Mouse (Mus musculus) ovary, postnatal 10 days (tissue): ENCODE data around the gene Ptov1.
"Not testable (repeated sequence)": the region's sequence is repeated elsewhere in the genome, so short reads cannot be mapped to it uniquely, and the experiment has no call there.

Source experiments
- DNase-seq: peaks from one replicate; pipeline ENCODE4 v3.0.0; 2022; ENCODE audit warnings: low spot score

Gene Ptov1

DNA sequence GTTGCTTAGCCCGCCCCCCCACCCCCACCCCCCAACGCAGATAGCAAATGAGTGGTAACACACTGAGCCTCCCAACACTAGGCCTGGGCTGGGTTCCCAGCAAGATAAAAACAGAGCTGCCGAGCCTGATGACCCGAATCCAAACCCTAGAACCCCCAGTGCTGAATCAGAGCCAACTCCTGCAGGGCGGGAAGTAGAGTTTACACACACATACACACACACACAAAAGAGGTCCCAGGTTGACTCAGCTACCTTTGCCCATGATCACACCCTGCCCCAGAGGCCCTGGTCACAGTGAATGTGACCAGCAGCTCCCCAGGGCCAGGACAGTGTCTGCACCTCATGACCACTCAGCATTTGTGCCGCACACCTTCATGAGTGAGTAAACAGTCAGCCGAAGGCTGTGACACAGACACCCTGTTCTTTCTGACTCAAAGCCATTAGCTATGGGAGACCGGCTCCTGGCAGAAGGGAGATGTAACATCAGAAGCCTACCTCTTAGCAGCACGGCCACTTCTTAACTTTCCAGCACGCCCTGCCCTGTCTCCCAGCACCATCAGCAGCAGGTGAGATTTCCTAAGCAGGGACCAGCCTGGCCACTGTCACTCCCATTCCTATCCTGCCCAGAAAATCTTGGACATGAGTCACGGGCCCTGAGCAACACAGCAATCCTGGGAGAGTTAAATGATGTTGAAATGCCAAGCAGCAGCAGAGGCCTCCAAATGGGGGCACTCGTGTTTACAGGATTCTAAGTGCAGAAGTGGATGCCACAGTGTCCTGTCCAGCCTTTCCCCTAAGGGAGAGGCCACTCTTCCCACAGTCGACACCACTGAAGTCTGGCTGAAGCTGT is 18.9 kb upstream of the Ptov1 start:
- DNase-seq: no peak

DNA sequence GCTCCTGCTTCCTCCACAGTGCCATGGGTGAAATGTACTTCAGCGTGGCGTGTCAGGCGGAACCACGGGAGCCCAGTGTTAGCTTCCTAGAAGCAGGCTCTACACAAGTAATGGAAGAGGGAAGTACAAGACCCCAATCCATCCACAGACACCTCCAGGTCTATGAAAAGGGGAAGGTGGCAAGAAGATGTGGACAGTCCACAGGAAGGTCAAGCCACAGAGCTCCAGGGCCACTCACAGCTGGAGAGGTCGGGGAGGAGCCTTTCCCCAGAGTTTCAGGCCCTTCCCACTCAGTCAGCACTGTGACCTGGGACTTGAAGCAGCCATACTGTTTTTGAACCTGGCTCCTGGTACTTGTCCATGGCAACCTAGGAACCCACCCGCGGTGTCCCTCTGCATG is 17.4 kb upstream of the Ptov1 start:
- DNase-seq: no peak

- no peak for DNase-seq
Observed at GRCm38 (mm10) chr7:44884637-44885036, 15.0 kb upstream of the Ptov1 start.

DNA sequence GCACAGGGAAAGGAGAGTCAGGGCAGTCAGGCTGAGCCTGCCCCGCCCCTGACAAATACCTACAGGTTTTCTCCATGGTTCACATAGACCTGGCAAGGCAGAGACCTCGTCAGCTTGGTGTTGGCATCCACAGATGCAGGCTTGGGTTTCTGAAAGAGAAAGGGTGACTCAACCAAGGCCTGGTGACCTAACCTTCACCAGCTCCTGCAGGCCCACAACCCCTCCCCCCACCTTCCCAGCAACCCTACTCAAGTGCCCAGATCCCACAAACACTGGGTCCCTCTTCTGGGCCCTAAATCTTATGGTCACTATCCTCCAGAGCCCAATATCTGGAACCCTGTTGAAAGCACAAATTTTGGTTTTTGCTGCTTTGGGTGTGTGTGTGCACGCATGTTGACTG is 13.4 kb upstream of the Ptov1 start:
- no peak for DNase-seq

GRCm38 (mm10) chr7:44877833-44878232 is 8.2 kb upstream of the Ptov1 start:
- DNase-seq: no peak

DNA sequence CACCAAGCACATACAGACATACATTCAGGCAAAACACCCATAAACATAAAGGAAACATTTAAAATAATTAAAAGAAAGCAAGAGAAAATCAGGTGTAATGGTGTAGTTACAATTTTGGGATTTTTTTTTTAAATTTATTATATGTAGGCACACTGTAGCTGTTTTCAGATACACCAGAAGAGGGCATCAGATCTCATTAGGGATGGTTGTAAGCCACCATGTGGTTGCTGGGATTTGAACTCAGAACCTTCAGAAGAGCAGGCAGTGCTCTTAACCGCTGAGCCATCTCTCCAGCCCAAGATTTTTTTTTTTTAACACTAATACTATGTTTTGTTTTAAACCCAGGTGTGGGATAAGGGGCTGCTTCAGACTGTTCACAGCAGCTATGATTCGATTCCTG is 2.2 kb upstream of the Ptov1 start:
- DNase-seq: not testable (repeated sequence)

- no peak for DNase-seq
Observed at GRCm38 (mm10) chr7:44871181-44871580, 1.6 kb upstream of the Ptov1 start.

GRCm38 (mm10) chr7:44870614-44871013 is 1.0 kb upstream of the Ptov1 start:
- DNase-seq: no peak

DNA sequence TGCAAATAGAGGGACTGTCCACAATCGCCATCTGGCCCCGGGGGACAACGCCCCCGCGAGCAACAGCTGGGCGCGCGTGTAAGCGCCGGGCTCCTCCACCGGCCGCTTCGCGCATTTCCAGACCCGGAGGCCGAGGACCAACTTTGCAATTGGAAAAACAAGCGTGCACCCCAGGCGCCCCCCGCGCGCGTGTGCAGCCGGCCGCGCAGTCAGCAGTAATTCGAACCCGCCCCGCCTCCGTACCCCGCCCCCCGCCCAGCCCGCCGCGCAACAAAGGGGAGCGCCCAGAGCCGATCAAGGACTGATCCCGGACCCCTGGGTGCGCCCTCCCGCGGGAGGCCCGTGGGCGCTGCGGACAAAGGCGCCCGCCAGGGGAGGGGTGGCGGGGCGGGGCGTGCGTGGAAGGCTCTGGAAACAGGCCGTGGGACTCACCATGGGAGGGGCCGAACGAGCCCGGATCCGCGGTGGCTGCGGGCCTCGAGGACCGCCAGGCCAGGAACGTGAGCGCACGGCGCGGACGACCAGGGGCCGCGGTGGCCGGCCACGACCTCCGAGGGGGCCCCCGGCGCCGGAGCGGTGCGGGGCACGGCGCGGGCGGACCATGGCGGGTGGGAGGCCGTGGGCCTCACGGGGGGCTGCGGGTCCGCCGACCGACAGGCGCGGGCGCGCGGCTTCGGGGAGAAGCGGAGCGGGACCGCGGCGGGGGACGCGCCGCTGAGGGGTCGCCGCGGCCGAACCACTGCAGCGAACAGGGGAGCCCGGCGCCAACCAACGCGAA is 480 bp downstream of the Ptov1 start:
- no peak for DNase-seq

- DNase-seq: no peak
Observed at GRCm38 (mm10) chr7:44868465-44868864, 1.1 kb downstream of the Ptov1 start.

GRCm38 (mm10) chr7:44867802-44868201 is 1.8 kb downstream of the Ptov1 start:
- DNase-seq: no peak

- DNase-seq: no peak
Observed at GRCm38 (mm10) chr7:44867010-44867702, 2.4 kb downstream of the Ptov1 start.

- no peak for DNase-seq
Observed at GRCm38 (mm10) chr7:44866276-44867009, 3.1 kb downstream of the Ptov1 start.

- DNase-seq: no peak
Observed at GRCm38 (mm10) chr7:44864595-44865542, 4.7 kb downstream of the Ptov1 start.

- DNase-seq: no peak
Observed at GRCm38 (mm10) chr7:44863982-44864494, 5.5 kb downstream of the Ptov1 start.

- DNase-seq: no peak
Observed at GRCm38 (mm10) chr7:44863210-44863609, 6.4 kb downstream of the Ptov1 start.

DNA sequence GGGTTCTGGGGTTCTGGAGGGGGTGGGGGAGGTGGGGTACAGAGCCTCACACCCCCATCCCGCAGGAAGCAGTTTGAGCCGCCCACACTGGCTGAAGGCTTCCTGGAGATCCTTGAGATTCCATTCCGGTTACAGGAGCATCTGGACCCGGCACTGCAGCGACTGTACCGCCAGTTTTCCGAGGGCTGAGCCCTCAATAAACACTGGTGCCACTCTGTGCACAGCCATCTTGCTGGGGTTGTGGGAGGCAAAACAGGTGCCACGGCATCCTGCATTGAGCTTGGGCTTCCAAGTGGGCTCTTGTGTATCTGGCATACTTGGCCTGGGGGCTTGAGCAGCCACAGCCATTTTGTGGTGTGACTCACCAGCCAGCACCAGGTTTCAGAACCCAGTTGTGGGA is 7.2 kb downstream of the Ptov1 start:
- DNase-seq: no peak

DNA sequence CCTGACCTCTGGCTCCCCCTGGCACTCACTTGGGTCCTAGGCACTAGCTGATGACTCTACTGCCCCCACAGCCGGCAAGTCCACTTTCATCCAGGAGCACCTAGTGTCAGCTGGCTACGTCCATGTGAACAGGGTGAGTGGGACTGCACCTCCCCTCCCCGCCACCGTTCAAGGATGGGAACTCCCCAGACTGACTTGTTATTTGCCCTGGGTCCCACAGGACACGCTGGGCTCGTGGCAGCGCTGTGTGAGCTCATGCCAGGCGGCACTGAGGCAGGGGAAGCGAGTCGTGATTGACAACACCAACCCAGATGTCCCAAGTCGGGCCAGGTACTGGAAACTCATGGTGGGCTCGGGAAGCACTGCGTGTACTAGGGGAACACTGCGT is 8.2 kb downstream of the Ptov1 start:
- no peak for DNase-seq

GRCm38 (mm10) chr7:44860576-44861428 is 8.8 kb downstream of the Ptov1 start:
- no peak for DNase-seq

GRCm38 (mm10) chr7:44859896-44860295 is 9.7 kb downstream of the Ptov1 start:
- no peak for DNase-seq
